ENCODE assay signal across 8 mouse cellular contexts in the genomic region with DNA sequence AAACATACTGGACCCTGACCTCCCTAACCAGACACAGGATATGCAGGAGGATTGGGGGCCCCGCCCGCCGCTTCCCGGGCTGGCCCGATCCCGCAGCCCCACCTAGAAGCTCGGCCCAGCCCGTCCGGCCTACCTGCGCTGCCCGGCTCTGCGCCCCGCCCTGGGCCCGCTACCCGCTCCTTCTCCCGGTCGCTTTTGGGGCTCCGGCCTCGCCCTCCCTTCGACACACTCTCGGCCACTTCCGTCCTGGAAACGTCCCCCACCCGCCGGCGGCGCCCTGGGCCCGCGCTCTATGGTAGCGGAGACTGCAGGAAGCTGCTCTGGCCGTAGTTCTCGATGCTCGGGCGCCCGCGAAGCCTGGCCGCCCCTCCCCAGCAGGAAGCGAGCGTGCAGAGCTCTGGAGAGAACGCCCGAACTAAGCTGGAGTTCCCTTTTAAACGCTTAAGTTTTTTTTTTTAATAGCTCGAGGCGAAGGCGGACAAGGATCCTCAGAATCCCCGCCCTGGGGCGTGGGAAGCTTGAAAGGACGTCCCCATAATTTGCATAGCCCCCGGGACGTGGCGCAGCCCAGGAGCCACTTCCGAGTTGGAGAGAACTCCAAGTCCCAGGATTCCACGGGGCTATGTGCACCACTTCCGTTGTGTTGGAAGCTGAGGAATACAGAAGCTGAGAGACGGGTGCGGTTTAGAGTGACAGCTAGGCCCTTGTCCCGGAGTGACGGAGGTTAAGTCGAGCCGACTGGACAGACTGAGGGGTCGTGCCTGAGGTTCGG. TPM values are rescaled to one million over a fixed set of nuclear protein-coding genes. Genes with fewer than 3 reads are reported as not detected.
DNase-seq lines count a peak whose midpoint lies in the region; ATAC-seq lines count a peak whose summit lies in the region.

A gene (plus strand): TSS at position 336 of the 772 bp plus-strand sequence.
A gene (minus strand): TSS at position 695 of the 772 bp plus-strand sequence.

- intact Hi-C loops in gastrocnemius, postnatal 14 days (cut with DNase I; ENCODE audit: low total_unique reads): no loop called here
- intact Hi-C loops in left cerebral cortex, postnatal 10 days (cut with DNase I): no loop called here

- peak; percentile 97 to 99 for DNase-seq in adrenal gland, adult (ENCODE audit: inconsistent age in 2 of 2, low spot score in 1 of 2)
- DNase-seq in embryo, embryonic 10.5 days (ENCODE audit: low spot score): peak; percentile 98
- peak; percentile 94 for DNase-seq in gastrocnemius, postnatal 14 days
- DNase-seq in left cerebral cortex, postnatal 10 days (ENCODE audit: extremely low spot score in 1 of 2, low spot score in 2 of 2): peak; percentile 94 to 95
- DNase-seq in right cerebral cortex, postnatal 25 days: peak; percentile 94
- DNase-seq in urinary bladder, postnatal 4 days (ENCODE audit: low spot score in 2 of 2): peak; percentile 91 to 92

- ATAC-seq in inflammation-experienced regulatory T-cells, adult 6 months: peak; percentile 85
- peak; percentile 77 for ATAC-seq in megakaryocyte-erythroid progenitor cell, adult 5-6 weeks (replicated peaks; ENCODE audit: low FRiP score, low TSS enrichment, poor library complexity, severe bottlenecking)

RNA-seq across cellular contexts. Expression of the first gene that starts in this region (rescaled TPM):
- total RNA-seq in gastrocnemius, postnatal 14 days (2021): 10 to 100 TPM; 38.7 to 45.6 TPM
- polyA plus RNA-seq in inflammation-experienced regulatory T-cells, adult 6 months (2017; shearing (Covaris generic)): 100 to 1,000 TPM in 1 of 3 experiments, 10 to 100 TPM in 2; 90.0 to 104 (median 99.8) TPM
- 10 to 100 TPM; 74.4 to 74.6 TPM for total RNA-seq in left cerebral cortex, postnatal 10 days (2021)
- 9.6 and 12.7 TPM in 2 replicates for total RNA-seq in megakaryocyte-erythroid progenitor cell, adult 5-6 weeks (2014; fragmentation: Nextera tagmentation)
- total RNA-seq in megakaryocyte-erythroid progenitor cell, adult 5-6 weeks (2017): 19.4 and 42.2 TPM in 2 replicates

RNA-seq across cellular contexts. Expression of the second gene that starts in this region (rescaled TPM):
- total RNA-seq in gastrocnemius, postnatal 14 days (2021): 10 to 100 TPM; 67.6 to 77.4 TPM
- 100 to 1,000 TPM in 1 of 3 experiments, 10 to 100 TPM in 2; 77.8 to 132 (median 93.7) TPM for polyA plus RNA-seq in inflammation-experienced regulatory T-cells, adult 6 months (2017; shearing (Covaris generic))
- 10 to 100 TPM; 48.7 to 55.3 TPM for total RNA-seq in left cerebral cortex, postnatal 10 days (2021)
- total RNA-seq in megakaryocyte-erythroid progenitor cell, adult 5-6 weeks (2014; fragmentation: Nextera tagmentation): 105 and 175 TPM in 2 replicates
- total RNA-seq in megakaryocyte-erythroid progenitor cell, adult 5-6 weeks (2017): 211 and 304 TPM in 2 replicates

Comparison
In these comparisons a context has a peak if more than half of its experiments do, and no peak if none do; other contexts are left out.
1. Peak in every context shown above with its lines: DNase-seq and ATAC-seq.